Mouse (Mus musculus) monocyte, adult 5-6 weeks (primary cell): ENCODE data around the gene Sqstm1. TPM values are rescaled to one million over a fixed set of nuclear protein-coding genes. Genes with fewer than 3 reads are reported as not detected.

ENCODE experiments used
- ATAC-seq: fragments of 153-309, 156-312 bp; replicated peaks from 2 replicates; pipeline ENCODE4 v1.8.0; 2017; ENCODE audit warnings: mild to moderate bottlenecking; ENCODE audit not compliant: low TSS enrichment, insufficient number of reproducible peaks, severe bottlenecking, poor library complexity, low FRiP score
- total RNA-seq: library from RNA; stranded (forward); fragments of 200-1000, 200-491, 200-594 nt; gene quantifications from 3 replicates; pipeline ENCODE4 v1.2.3, GENCODE M21; 2017

Gene Sqstm1
- total RNA-seq, result 878 to 1,339 TPM (median 1,041 TPM) in 3 replicates

DNA sequence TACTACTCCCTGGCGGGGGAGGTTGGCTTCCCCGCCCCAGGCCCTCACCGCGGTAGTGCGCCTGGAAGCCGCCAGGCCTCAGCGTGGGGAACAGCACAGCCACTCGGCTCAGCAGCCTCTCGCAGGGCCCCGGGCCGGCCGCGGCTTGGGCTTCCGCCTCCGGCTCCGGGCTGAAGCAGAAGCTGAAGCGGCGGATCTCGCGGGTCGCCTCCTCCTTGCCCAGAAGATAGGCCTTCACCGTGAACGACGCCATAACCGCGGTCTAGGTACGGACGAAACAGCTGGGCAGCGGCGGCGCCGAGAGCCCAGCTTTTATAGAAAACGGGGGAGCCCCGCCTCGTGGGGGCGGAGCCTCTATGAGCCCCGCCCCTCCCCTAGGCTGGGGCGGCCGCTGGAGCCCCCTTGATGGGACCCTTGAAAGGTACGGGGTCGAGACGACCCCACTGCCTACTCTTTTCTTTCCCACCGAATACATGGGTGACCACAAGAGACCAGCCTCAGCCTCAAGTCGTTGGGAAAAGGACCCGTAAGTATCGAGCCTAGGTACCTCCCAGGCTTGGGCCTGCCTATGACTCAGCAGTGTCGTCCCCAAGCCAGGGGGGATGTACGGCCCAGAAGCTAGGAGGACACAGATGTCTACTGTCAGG, at the start of gene Sqstm1, which contains the start of gene Mgat4b:
Gene Sqstm1 (minus strand): TSS at position 323 of the 647 bp plus-strand sequence.
Gene Mgat4b (plus strand): TSS at position 386 of the 647 bp plus-strand sequence.
- ATAC-seq, result peak; percentile 33

DNA sequence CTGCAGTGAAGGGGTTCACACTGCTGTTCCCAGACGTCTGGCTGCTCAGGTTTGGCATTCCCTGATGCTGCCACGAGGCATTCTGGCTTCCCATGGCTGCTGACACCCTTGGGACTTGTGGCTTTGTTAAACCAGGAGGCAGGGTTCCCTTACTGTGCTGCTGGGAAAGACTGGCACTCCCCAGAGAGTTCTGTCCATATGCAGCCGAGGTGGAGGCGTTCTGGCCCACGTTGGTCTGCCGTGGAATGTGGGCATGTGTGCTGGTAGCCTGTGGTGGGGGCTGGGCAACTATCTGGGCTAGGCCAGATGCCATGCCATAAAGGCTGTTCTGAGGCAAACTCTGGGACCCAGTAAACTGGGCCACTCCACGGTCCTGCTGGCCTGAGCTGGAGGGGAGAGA, 47.7 kb upstream of the Sqstm1 start:
- no peak for ATAC-seq

DNA sequence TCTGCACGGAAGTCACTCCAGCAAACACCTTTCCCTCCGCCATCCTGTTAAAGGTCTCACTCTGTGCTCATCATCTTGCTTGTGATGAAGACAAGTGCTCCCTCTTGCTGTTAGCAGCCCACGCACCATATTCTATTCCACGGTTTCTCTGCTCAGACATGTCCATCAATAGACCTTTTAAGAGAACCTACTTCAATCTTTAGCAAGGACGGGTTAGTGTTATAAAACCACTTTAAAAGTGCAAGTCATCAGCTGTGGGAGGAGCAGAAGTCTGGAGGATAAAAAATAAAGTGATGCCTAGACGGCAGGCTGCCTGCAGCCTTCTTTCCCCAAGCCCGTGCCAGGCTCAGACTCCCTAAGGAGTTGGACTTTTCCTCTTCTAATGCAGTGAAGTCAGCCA, 46.0 kb upstream of the Sqstm1 start:
- ATAC-seq, result no peak

DNA sequence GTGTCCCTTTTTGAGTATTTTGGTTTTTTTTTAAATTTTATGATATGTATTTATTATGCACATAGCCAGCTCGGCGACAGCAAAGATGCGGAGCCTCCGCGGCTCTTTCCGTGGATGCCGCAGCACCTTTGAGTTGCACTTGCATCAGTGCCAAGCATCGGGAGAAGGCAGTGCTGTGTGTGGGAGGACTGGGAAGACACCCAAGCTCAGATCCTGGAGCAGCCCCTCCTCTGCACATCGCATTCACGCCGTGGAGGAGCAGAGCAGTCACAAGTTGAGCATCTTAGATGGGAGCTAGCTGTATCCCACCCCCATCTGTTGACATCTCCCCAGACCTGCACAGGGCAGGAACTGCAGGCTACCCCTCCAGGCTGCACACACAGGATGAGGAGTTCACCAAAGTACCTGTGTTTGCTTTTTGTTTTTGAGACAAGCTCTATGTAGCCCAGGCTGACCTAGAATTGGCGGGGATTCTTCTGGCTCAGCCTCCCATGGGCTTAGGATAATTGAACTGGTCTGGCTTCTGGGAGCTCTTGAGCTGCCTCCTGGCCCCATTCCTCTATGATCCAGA, 43.5 kb upstream of the Sqstm1 start:
- ATAC-seq, result no peak

DNA sequence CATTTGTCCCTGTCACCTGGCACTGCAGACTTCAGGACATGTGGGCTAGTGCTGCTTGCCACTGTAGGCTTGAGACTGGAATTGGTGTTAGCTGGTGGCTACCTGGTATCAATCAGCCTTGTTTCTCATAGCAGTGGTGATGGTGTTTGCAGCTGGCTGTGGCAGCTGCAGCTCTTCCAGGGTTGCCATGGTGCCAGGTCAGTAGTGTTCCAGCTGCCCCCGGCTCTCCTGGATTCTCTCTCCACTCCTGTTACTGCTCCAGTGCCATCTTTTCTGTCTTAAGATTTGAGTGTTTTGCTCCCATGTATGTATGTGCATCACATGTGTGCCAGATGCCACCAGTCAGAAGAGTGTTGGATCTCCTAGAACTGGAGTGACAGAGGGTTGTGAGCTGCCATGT, 42.8 kb upstream of the Sqstm1 start:
- no peak for ATAC-seq

DNA sequence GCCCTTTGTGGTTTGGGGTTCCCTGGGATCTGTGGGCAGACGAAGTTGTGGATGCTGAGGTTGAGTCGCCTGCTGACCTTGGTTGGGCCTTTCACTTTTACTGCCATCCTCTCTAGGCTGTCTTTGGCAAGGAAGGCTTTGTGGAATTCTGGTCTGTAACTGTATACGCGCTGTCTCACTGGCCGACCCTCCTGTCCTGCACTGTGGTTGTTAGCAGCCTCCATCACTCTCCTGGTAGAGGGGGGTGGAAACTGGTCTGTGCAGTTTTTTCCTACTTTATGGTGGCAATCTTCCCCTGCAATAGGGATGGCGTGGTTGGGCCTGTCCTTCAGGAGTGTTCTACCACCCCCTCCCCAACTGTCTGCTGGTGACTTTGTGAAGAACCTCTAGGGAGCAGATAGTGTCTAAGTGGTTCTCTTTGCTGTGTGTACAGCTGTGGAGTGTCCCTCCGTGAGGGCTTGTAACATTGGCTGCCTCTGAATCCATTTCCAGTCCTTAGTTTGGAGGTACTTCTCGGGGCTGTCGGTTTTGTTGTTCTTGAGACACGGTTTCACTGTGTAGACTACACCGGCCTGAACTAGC, 42.1 kb upstream of the Sqstm1 start:
- ATAC-seq, result no peak

DNA sequence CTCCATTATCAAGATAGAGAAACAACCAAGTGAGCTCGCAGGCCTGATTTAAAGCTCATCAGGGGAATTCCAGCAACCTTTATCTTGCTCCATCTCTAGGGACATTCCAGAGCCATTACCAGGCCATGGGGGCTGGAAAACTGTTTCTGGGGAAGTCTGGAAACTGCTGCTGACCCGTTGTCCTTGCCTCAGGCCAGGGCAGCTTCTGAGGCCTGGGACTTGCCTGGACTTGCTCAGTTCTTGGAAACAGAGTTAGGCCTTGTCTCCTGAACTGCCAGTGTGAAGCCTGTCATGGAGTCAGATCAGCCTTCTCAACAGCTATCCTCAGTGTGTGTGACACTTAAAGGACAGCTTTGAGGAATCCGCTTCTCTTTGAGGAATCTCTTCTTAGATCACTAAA, 41.5 kb upstream of the Sqstm1 start:
- ATAC-seq, result no peak

DNA sequence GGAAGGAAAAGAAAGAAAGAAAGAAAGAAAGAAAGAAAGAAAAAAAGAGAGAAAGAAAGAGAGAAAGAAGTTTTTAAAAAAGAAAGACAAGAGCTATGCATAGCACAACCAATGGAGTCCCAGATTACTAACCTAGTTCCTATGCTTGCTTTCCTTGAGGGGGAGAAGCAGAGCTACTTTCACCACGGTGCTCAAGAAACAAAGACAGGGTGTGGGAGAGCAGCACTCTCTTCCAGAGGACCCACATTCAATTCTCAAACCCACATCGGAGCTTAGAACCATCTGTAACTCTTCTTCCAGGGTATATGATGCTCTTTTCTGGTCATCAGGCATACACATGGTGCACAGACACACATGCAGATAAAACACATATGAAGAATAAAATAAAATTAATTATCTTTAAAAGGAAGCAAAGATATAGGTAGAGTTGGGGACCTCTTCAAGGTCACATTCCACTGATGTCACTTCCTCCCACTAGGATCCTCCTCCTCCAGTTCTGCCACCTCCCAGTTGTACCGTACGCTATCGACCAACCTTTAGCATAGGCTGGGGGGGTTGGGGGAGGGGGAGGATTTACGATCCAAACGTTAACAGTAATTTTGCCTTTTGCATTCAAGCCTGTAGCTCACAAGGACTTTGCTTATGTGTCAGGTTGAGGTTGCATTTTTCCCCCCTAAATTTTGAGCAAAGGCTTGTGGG, 38.0 kb upstream of the Sqstm1 start:
- no peak for ATAC-seq

DNA sequence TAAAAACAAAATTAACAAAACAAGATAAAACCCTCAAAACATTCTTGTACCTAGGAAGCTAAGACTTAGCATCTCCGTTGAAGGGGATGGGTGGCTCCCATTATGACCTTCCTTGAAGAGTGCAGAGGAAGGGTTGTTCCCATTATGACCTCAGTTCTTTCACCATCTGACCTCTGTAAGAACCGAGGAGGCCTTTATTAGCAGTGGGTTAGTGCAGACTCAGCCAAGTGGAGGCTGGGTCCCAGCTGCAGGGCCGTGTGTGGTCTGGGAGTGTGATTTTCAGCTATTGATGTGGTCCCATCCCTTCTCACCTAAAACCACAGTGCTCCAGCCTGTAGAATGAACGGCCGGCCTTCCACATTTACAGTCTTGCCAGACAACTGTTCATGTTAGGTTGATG, 34.6 kb upstream of the Sqstm1 start:
- peak; percentile 80 for ATAC-seq

DNA sequence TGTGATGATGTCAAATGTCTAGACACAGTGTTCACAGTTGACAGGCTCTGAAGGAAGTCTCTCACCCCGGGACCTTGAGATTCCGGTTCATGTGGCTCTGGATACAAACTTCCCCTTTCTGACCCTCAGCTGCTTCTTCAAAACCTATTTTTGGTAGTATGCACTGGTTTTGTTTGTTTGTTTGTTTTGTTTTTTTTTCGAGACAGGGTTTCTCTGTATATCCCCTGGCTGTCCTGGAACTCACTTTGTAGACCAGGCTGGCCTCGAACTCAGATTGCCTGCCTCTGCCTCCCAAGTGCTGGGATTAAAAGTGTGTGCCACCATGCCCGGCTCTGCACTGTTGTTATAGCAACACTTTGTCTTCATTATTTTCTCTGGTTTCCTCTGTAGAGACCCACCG, 33.3 kb upstream of the Sqstm1 start:
- peak; percentile 58 for ATAC-seq

DNA sequence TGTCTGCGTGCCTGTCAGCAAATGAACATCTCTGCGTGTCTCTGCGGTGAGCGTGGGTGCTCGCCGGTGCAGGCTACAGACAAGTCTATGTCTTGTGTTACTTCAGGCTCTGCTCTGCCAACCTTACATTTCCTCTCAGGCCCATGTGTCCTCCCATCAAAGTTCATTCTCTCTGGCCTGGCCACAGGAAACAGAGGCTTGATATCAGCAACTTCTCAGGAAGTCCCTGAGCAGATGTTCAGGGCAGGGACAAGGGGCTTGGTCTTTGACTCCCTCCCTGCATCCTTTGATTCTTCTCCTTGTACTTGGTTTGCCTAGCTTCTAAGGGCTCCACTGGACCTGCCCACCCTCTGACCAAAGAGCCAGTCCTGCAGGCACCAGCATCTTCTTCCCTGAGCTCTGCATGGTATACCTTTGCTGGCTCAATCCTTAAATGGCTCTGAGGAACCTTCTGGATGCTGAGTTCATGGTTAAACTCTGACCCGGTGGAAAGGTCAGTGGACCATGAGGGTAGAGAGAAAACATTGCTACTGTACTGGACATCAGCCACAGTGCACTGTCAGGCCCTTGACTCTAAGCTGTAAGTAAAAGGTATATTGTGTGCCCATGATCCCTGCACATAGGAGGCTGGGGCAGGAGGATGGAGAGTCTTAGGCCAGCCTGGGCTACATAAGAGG, 29.7 kb upstream of the Sqstm1 start:
- ATAC-seq, result no peak

DNA sequence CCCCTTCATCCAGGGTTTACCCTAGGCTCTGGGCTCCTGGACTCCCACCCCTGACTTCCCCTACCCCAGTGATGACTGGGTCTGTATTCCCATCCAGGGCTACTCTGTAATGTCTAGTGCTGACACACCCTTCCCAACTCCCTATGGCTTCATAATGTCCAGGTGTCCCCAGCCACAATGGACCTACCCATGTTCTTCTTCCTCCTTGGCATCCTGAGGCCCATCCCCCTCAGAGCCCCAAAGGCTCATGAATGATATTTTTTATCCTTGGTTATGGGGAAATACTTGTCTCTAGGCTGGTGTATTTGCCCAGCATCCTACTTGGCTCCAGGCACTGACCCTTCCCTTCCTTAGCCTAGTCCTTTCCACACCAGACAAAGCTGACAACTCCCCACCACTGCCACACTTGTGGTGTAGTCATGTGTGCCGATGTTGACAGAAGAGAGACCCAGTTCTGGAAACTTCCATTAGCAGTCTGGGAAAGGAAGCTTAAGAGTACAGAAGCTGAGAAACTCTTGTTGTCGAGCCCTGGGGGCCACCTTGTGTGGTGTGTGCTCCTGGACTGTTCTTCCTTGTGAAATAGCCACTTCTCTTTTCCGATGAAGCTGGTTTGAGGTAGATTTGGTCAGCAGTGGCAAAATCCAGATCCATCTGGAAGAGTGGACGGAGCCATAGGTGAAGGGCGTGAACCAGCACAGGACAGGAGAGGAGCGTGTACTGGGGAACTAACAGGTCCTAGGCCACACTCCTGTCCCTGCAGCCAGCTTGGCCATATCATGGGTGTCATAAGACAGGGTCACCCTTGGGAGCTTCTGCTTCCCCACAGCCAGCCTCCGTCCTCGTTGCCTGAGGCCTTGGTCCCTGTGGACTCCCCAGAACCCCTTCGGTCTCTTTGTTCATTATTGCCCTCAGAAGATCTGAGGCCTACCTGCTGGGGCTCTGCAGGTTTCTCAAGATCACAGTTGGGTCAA, 28.5 kb upstream of the Sqstm1 start:
- peak; percentile 11; the same call in 1 of the 2 replicates for ATAC-seq

DNA sequence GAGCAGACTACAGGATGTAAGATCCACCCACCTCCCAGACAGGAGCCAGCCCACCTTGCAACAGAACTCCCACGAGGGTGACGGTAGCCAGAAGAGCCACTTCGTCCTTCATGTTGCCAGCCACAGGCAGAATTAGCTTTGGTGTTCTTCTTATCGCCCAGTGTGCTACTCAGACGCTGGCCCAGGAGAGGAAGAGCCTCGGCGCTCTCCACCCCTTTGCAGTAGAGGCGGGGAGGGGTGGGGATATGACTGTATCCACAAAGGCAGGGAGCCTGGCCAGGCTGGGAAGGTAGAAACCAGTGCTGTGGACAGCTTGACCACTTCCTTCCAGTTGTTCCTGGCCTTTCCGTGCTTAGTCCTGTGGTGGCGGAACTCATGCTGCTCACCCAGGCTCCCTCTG, 27.7 kb upstream of the Sqstm1 start, which contains the start of gene Ltc4s:
Gene Ltc4s (minus strand): TSS at position 293 of the 400 bp plus-strand sequence.
- ATAC-seq, result no peak

DNA sequence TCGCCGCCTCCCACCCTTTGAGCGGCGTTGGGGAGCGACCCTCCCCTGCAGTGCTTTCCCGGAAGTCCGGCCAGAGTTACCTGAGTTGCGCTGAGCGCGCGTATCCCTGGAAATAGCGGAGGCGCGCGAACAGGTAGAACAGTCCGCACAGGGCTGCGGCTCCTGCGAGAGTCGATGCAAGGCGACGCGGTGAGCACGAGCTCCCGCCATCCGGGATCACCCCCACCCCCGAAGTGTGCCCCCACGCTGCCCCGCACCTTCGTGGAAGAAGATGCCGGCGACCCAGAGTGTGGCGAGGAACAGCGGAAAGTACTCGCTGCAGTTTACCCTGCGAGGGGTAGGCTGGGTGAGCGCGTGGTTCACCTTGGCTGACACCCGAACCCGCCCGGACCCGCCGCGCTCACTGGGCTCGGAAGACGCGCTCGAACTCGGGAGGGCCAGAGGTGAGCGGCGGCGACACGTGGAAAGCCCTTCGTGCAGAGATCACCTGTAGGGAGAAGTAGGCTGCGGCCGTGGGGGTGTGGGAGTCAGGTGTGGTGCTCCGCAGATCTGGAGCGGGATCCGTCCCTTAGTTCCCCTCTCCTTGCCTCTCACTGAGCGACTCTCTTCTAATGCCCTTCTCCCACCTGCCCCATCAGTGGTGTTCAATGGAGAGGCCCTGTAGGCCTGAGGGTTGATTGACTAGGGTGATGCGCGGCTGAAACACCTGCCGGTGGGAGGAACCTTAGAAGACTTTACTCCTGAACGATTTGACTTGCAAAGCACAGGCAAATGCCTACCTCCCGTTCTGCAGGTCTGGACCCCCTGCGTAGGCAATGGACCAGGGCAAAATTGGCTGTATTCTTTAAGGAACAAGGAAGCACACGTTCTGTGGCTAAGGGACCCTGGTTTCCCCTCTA, 26.6 kb upstream of the Sqstm1 start:
- no peak for ATAC-seq

DNA sequence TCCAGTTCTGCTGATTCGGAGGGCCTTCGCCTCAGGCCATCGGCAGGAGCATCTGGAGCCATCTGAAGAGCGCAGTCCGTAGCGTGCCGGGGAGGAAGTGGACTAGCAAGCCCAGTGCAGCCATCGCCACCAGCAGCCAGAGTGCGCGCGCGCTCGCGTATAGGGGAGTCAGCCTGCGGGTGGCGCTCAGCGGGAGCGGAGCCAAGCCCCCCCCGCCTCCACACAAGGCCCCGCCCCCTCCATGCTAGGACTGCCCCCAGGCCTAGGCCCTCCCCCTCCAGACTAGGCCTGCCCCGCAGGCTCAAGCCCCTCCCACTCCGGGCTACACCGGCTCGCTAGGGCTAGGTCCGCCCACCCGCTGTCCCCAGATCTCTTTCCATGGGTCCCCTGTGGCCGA, 25.9 kb upstream of the Sqstm1 start:
- ATAC-seq, result peak; percentile 63

DNA sequence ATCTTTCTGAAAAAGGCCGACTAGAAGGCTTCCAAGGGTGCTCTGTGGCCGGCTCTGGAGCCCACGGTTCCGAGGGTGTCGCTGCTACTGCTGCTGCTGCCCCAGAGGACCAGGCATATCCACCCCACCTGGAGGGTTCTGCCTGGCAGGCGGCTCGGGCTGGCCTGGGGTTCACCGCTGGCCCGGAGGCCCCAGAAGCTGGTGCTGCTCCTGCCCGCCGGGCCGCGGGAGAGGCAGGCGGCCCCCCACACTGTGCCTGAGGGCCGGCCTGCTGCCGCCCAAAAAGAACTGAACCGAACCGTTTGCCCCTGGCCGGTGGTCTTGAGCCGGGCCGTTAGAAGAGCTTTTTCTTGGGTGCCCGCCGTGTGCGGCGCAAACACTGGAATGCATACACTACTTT, 24.0 kb upstream of the Sqstm1 start:
- ATAC-seq, result no peak

DNA sequence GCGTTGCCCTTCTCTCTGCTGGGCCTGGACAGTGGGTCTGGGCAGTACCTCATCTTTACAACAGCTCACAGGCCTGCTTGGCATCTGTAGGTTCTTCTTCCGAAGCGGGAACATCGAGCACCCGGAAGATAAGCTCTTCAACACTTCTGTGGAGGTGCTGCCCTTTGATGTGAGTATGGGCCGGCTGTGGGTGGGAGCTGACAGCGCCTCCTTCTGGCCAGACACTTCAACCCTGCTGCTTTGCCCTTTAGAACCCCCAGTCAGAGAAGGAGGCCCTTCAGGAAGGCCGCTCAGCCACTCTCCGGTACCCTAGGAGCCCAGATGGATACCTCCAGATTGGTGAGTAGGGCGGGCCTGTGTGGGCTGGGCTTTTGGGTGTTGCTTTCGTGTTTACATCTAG, 23.4 kb upstream of the Sqstm1 start:
- no peak for ATAC-seq
